Mouse (Mus musculus) hindbrain, embryonic 12.5 days (tissue): ENCODE results near the gene Acat1. TPM values are rescaled to one million over a fixed set of nuclear protein-coding genes. Genes with fewer than 3 reads are reported as not detected.

ENCODE experiments used
- ATAC-seq: fragments of 200-750 bp; cut with Nextera tagmentation; 2 replicates; pipeline ENCODE4 v1.8.0; 2017; ENCODE audit warnings: moderate TSS enrichment; ENCODE audit not compliant: low FRiP score
- H3K27ac ChIP-seq: fragments of 300-500 bp; sonication (generic); 2 replicates; pipeline ENCODE4 v1.5.1; 2016; ENCODE audit warnings: mild to moderate bottlenecking
- H3K27me3 ChIP-seq: fragments of 300-500 bp; sonication (generic); 2 replicates; pipeline ENCODE4 v1.6.1; 2016; ENCODE audit warnings: mild to moderate bottlenecking
- H3K36me3 ChIP-seq: fragments of 300-500 bp; sonication (generic); 2 replicates; pipeline ENCODE4 v1.6.1; 2016; ENCODE audit warnings: mild to moderate bottlenecking
- H3K4me1 ChIP-seq: fragments of 300-500 bp; sonication (generic); 2 replicates; pipeline ENCODE4 v1.6.1; 2016
- H3K4me2 ChIP-seq: fragments of 300-500 bp; sonication (generic); replicated peaks from 2 replicates; pipeline ENCODE4 v1.6.1; 2016; ENCODE audit warnings: mild to moderate bottlenecking
- H3K4me3 ChIP-seq: fragments of 300-500 bp; sonication (generic); 2 replicates; pipeline ENCODE4 v1.5.1; 2016; ENCODE audit warnings: mild to moderate bottlenecking
- H3K9ac ChIP-seq: fragments of 300-500 bp; sonication (generic); 2 replicates; pipeline ENCODE4 v1.6.1; 2016; ENCODE audit warnings: mild to moderate bottlenecking, moderate library complexity
- H3K9me3 ChIP-seq: fragments of 300-500 bp; sonication (generic); replicated peaks from 2 replicates; pipeline ENCODE4 v1.6.1; 2016; ENCODE audit warnings: mild to moderate bottlenecking
- WGBS: fragments of 180-500 bp; shearing (Covaris S2); methylation state at CpG from one replicate; pipeline ENCODE4 v1.1.7; 2016; 5-methylcytosine and 5-hydroxymethylcytosine counted together
- polyA plus RNA-seq: library from polyadenylated mRNA; unstranded; fragments of >200 nt; fragmentation: Nextera tagmentation; extraction: Ambion mirVana; gene quantifications from 2 replicates; pipeline ENCODE4 v1.2.1, GENCODE M21; 2016

Acat1 gene
- polyA plus RNA-seq, 1 experiment from 2014 or later: 82.6 TPM

DNA sequence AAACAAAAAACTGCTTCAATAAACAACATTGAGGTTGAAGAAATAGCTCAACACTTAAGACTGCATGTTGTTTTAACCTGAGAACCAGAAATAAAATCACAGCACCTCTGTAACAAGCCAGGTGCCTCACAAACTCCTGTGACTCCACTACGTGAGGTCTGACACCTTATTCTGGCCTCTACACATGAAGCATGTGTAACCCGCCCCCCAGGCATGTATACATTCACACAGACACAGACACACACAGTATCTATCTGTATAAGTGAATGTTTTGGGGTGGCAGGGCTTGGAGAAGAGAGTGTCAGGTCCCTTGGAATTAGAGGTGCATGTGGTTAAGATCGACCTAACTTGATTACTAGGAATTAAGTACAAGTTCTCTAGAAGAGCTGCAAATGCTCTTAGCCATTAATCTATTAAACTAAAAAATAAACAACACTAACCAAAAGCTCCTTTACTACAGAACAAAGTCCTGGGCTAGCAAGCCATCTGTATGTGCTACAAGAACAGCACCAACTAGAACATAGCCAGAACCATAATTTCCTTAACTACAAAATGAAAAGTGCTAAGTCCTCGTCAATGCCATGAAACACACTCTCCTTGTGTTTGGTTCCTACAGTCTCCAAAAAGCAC is 13.1 kb downstream of the Acat1 start:
- ATAC-seq: no peak
- no peak overlapping the region for H3K9ac ChIP-seq
- no peaks in the 10 kb centered on the region for H3K9me3 ChIP-seq
- peaks cover 15% of the 10 kb centered on the region; the same call in 1 of the 2 replicates for H3K36me3 ChIP-seq
- H3K4me2 ChIP-seq: no peak overlapping the region
- no peaks in the 10 kb centered on the region for H3K27me3 ChIP-seq
- H3K4me1 ChIP-seq: no peaks in the 10 kb centered on the region
- no peak overlapping the region for H3K27ac ChIP-seq
- WGBS: 94% methylated on average over 4 of the region's 4 CpGs
- no peak overlapping the region for H3K4me3 ChIP-seq

DNA sequence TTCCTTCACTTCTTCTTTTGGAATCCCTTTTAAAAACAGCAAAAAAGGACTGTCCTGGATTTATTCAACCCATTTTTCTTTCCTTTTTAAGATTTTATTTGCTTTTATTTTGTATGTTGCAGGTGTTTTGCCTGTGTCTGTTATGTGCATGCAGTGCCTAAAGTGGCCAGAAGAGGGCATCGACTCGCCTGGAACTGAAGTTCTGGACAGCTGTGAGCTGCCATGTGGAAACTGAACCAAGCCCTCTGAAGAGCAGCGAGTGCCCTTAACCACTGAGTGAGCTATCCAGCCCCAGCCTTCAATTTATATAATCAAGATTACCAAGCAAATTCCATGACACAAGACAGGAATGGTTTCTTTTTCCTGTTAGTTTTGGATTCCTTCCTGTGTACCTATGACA is 15.4 kb downstream of the Acat1 start:
- ATAC-seq: no peak
- Histone ChIP-seq H3K4me2 (no peak overlapping the region), H3K4me1 (no peaks in the 10 kb centered on the region), H3K27ac (no peak overlapping the region), H3K9me3 (no peaks in the 10 kb centered on the region), H3K4me3 (no peak overlapping the region), H3K27me3 (no peaks in the 10 kb centered on the region), H3K36me3 (peaks cover 18% of the 10 kb centered on the region; the same call in 1 of the 2 replicates), H3K9ac (no peak overlapping the region)
- 10% methylated on average over 3 of the region's 3 CpGs for WGBS

DNA sequence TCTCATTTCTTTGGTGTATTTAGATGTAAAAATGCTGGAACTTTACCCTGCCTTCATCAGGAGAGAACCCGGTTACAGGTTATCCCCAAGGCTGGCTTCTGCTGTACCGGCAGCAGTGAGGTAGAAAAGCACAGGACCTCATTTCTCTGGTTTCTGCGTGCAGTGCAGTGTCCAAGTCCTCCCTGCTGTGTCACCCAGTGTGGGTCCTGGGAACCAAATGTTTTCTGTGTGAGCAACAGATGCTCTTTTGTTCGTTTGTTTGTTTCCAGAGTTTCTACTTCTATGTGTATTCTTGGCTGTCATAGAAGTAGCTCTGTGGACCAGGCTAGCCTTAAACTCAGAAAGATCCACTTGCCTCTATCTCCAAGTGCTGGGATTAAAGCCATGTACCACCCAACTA is 28.3 kb downstream of the Acat1 start:
- 84% methylated on average over 4 of the region's 4 CpGs for WGBS

DNA sequence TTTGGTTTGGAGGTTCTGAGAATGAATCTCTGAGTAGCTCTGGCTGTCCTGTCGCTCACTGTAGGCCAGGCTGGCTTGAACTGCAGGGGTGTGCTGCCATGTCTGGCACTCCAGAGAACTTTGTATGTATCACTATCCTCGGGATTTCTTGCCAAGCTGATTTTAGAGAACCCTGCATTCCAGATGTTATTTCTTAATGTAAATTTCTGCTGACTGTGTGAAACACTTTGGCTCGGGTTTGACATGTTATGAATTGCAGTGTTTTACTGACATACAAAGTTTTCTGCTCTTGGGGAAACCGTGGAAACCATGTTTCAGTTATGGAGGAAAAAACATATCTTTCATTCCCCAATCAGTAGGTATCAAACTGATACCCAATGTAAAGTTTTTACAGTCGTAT is 34.5 kb downstream of the Acat1 start:
- Histone ChIP-seq H3K4me3 (no peak overlapping the region), H3K9me3 (no peaks in the 10 kb centered on the region), H3K36me3 (peaks cover 47% of the 10 kb centered on the region), H3K27ac (no peak overlapping the region), H3K4me2 (no peak overlapping the region), H3K9ac (no peak overlapping the region), H3K4me1 (no peaks in the 10 kb centered on the region), H3K27me3 (no peaks in the 10 kb centered on the region)
- 88% methylated on average over 5 of the region's 5 CpGs for WGBS
- ATAC-seq: no peak

More for the DNA sequence above, 28.3 kb downstream of the Acat1 start:
- ATAC-seq: no peak
- H3K9ac ChIP-seq: no peak overlapping the region
- H3K36me3 ChIP-seq: peaks cover 71% of the 10 kb centered on the region
- H3K27ac ChIP-seq: no peak overlapping the region
- H3K4me3 ChIP-seq: no peak overlapping the region
- H3K4me1 ChIP-seq: no peaks in the 10 kb centered on the region
- no peaks in the 10 kb centered on the region for H3K9me3 ChIP-seq
- no peak overlapping the region for H3K4me2 ChIP-seq
- no peaks in the 10 kb centered on the region for H3K27me3 ChIP-seq

DNA sequence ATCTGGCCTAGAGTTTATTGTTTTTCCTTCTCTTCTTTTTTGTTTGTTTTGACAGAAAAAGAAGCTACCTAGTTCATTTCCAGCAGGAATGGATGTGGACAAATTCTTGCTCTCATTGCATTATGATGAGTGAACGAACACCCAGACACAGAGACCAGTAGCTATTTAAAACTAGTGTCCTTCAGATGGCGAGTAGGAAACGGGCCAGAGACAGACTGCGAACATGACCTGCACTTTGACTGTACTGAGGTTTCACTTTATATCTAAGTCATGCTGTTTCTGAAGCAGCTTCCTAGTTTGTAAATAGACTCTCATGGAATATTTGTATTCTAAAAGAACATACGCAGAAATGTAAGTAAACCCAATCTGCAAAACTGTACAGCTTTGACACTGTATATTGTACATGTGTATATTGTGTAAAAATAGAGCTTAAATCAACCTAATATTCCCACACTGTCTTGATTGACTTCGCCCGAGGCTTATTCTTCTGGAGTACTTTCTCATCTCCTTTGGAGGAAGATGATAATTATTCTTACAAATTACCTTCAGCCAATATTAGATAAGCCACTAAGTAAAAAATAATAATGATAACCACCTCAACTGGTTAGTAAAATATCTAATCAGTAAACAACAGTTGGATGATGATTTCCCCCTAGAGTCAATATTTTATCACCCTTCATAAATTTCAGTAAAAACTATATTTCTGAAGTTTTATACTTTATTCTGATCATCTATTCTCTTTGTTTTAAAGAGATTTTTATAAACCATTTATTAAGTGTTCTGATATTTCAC is 37.5 kb downstream of the Acat1 start:
- Histone ChIP-seq H3K27ac (no peak overlapping the region), H3K9ac (no peak overlapping the region), H3K36me3 (peaks cover 47% of the 10 kb centered on the region), H3K4me1 (no peaks in the 10 kb centered on the region), H3K4me3 (no peak overlapping the region), H3K4me2 (no peak overlapping the region), H3K9me3 (no peaks in the 10 kb centered on the region), H3K27me3 (no peaks in the 10 kb centered on the region)
- 94% methylated on average over 7 of the region's 7 CpGs for WGBS
- ATAC-seq: no peak

DNA sequence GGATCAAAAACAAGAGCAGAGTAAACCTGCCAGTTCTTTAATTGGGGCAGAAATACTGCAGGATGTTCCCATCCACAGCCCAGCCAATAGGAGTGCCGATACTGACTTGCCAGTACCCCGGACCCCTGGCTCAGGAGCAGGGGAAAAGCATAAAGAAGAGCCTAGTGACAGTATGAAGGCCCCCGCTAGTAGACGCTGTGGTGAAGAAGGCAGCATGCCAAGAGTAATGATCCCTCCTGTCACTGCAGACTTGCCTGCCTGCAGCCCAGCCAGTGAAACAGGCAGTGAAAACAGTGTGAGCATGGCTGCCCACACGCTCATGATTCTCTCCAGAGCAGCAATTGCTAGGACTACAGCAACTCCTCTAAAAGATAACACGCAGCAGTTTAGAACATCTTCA is 39.5 kb downstream of the Acat1 start:
- H3K4me3 ChIP-seq: no peak overlapping the region
- ATAC-seq: no peak
- H3K9ac ChIP-seq: no peak overlapping the region
- H3K36me3 ChIP-seq: peaks cover 53% of the 10 kb centered on the region
- H3K27me3 ChIP-seq: no peaks in the 10 kb centered on the region
- no peak overlapping the region for H3K4me2 ChIP-seq
- WGBS: 94% methylated on average over 6 of the region's 6 CpGs
- H3K9me3 ChIP-seq: no peaks in the 10 kb centered on the region
- H3K4me1 ChIP-seq: no peaks in the 10 kb centered on the region
- no peak overlapping the region for H3K27ac ChIP-seq

DNA sequence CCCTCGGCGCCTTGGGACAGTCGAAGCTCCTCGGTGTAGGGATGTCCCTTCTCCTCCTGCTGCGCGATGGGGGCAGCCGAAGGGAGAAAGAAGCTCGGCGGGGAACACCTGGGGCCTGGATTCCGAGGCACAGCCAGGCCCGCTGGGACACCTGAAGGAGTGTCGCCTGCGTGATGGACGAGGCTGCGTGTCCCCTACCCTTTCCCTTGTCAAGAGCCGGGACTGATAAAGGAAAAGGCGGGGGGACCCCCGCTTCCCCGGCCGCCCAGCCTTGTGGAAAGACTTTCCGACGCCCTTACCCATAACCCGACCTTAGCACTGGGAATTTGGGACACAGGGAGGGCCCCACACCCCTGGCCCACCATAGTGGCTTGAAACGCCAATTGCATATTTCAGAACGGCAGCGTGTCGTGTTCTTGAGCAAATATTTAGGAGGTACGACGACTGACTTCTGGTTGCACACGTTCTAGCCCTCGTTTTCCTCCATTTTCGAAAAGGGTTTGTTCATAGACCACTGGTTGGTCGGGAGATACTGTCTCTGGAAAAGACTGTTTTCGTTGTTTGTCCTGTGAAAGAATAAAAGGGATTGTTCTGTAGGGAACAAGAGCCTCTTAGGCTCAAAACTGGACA is 72.7 kb downstream of the Acat1 start:
- Histone ChIP-seq H3K27ac (peak overlapping the region; percentile 89), H3K36me3 (no peaks in the 10 kb centered on the region), H3K4me2 (peak overlapping the region; percentile 96), H3K9ac (peak overlapping the region; percentile 88), H3K4me1 (peaks cover 15% of the 10 kb centered on the region), H3K27me3 (no peaks in the 10 kb centered on the region), H3K4me3 (peak overlapping the region; percentile 74), H3K9me3 (no peaks in the 10 kb centered on the region)
- no peak for ATAC-seq
- under 1% methylated on average over 32 of the region's 34 CpGs for WGBS

DNA sequence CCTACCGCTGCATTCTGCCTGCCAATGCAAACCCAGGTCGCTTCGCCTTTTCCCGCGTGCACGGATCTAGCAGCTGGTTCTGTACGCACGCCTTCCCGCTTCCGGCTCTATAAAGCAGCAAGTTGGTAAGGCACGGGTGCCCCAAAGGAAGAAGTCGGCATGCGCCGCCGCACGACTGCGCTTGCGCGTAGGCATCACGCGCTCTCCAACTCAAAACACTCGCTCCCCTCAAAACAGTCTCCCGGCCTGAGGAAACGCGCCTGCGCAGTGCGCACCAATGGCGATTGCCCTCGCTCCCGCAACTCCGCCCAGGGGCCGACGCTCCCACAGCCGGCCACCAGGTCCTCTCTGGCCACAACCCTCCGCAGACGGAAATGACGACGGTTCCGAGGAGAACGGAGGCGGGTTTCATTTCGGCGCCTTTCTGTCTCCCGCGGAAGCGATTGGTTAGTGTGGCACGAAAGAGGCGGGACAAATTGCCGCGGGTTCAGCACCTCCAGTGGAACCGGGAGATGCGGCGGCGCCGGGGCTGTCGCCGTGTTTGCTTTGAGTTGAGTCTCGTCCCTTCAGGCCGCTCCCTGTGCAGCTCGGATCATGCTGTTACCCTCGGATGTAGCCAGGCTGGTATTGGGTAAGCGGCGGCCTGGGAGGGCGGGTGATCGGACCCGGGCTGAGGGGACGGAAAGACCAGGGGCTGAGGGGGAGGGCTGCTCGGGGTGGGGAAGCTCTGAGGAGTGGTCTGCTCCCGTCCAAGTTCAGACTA is 73.4 kb downstream of the Acat1 start, which contains the start of the genes Atm and Npat:
TSS of gene Atm (minus strand) at position 183 of the 763 bp plus-strand sequence.
TSS of gene Npat (plus strand) at position 490 of the 763 bp plus-strand sequence.
- H3K9me3 ChIP-seq: no peaks in the 10 kb centered on the region
- peak; percentile 99 for ATAC-seq
- under 1% methylated on average over 69 of the region's 69 CpGs for WGBS

DNA sequence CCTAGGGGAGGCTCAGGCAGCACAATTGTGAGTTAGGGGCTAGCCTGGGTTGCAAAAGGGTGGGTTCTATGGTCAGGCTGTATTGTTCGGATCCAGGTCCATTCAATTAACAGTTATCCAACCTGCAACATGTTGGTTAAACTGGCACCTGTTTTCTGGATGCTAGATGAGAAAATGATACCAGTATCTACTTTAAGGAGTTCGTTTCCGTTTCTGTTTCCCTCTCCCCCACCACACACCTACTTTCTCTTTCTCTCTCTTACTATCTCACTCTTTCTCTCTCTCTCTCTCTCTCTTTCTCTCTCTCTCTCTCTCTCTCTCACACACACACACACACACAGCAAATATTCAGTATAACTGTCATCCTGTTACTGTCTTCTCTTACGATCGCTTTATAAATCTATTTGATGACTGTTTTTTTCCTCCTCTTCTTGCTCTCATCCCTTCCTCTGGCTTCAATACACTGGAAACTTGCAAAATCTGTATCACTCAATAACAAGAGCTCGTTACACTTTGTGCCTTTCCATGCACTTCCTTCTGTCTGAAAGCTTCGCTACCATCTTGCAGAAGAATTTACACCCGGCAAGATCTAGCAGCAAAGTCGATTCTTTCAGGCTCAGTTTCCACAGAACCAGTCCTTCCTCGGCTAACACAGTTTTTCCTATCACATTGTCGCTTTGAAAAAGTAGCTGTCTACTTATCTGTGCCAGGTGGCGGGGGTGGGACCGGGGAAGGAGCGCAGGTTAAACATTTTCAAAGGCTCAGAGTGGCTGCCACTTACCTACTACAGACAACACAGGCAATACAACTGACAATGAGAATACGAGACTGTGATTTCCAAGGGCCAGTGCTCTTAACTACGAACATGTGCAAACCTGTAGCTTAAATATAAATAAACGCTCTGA is 74.5 kb downstream of the Acat1 start:
- Histone ChIP-seq H3K4me3 (peak overlapping the region; percentile 74), H3K4me2 (peak overlapping the region; percentile 96), H3K27ac (peak overlapping the region; percentile 66; the same call in 1 of the 2 replicates), H3K27me3 (no peaks in the 10 kb centered on the region), H3K9ac (peak overlapping the region; percentile 53), H3K9me3 (no peaks in the 10 kb centered on the region), H3K4me1 (peaks cover 15% of the 10 kb centered on the region), H3K36me3 (peaks cover 4% of the 10 kb centered on the region)
- WGBS: 23% methylated on average over 17 of the region's 17 CpGs
- ATAC-seq: no peak

More for the DNA sequence above, 73.4 kb downstream of the Acat1 start, which contains the start of the genes Atm and Npat:
- Histone ChIP-seq H3K4me2 (peak within 1 kb of the TSS; percentile 96), H3K27ac (peak within 1 kb of the TSS; percentile 89), H3K27me3 (no peaks in the 10 kb centered on the region), H3K4me3 (peak within 1 kb of the TSS; percentile 74), H3K9ac (peak within 1 kb of the TSS; percentile 88), H3K4me1 (peaks cover 15% of the 10 kb centered on the region), H3K36me3 (no peaks in the 10 kb centered on the region)
